In genomic region chr11:54918273-54918672, GRCm38 (mm10) we compare ENCODE assay signal across 14 mouse cellular contexts. TPM values are rescaled to one million over a fixed set of nuclear protein-coding genes. Genes with fewer than 3 reads are reported as not detected.
DNase-seq lines count a peak whose midpoint lies in the region; ATAC-seq and TF ChIP-seq lines count a peak whose summit lies in the region.
"Had no signal": no experiment of that assay in that cellular context is flagged by ENCODE, and none has a peak within 500 bp of the region (broad histone marks: within the 10 kb centered on the region; RNA-seq: fewer than 3 reads in every experiment).

No protein-coding gene starts in this region.

- in situ Hi-C loops in CH12.LX (cut with MboI; ENCODE audit: low pct_ligation_motif_present, low pct_unique_long_range_greater_than_20kb, low sequenced_read_pairs), result no loop called here

- no peaks in the 10 kb centered on the region for H3K79me2 ChIP-seq in CH12.LX (replicated peaks; ENCODE audit: control insufficient read depth, extremely low read depth, insufficient read depth, poor library complexity, severe bottlenecking)

- H3K36me3 ChIP-seq in heart, embryonic 10.5 days, result peaks cover 83% of the 10 kb centered on the region
- H3K36me3 ChIP-seq in liver, postnatal 0 days (replicated peaks; ENCODE audit: insufficient read depth, low read length), result peaks cover 61% of the 10 kb centered on the region
- H3K36me3 ChIP-seq in CH12.LX (replicated peaks in 1 of 2; ENCODE audit: control insufficient read depth in 1 of 2, insufficient read depth in 1 of 2, low read length in 1 of 2), result peaks cover 91 to 97% of the 10 kb centered on the region in 2 experiments

- H3K4me2 ChIP-seq in liver, postnatal 0 days (ENCODE audit: low read depth, low read length), result no peak overlapping the region
- H3K4me2 ChIP-seq in CH12.LX (ENCODE audit: insufficient read depth, low read depth, poor library complexity, severe bottlenecking), result no peak overlapping the region
- H3K4me2 ChIP-seq: embryonic facial prominence, embryonic 12.5 days; forebrain, embryonic 12.5 days; limb, embryonic 15.5 days had no signal

- dilution Hi-C loops in CH12.LX (cut with MboI; ENCODE audit: extremely low pct_ligation_motif_present, extremely low pct_unique_long_range_greater_than_20kb, low sequenced_read_pairs), result no loop called here

- peaks cover 25% of the 10 kb centered on the region for H3K4me1 ChIP-seq in heart, embryonic 10.5 days
- no peaks in the 10 kb centered on the region for H3K4me1 ChIP-seq in liver, postnatal 0 days (ENCODE audit: insufficient read depth)
- peaks cover 0 to 20% of the 10 kb centered on the region in 2 experiments; a peak in 2 of 4 replicates for H3K4me1 ChIP-seq in CH12.LX (ENCODE audit: control insufficient read depth in 1 of 2, insufficient read depth in 2 of 2)
- H3K4me1 ChIP-seq in cortical plate, adult 2 months (ENCODE audit: control insufficient read depth, insufficient read depth, low read length), result no peaks in the 10 kb centered on the region
- H3K4me1 ChIP-seq: embryonic facial prominence, embryonic 12.5 days; forebrain, embryonic 12.5 days; limb, embryonic 15.5 days had no signal

- H3K9ac ChIP-seq in liver, postnatal 0 days (replicated peaks), result no peak overlapping the region
- no peak overlapping the region for H3K9ac ChIP-seq in CH12.LX (ENCODE audit: insufficient read depth, low read depth)
- H3K9ac ChIP-seq: embryonic facial prominence, embryonic 12.5 days; forebrain, embryonic 12.5 days; limb, embryonic 15.5 days had no signal

- H3K9me3 ChIP-seq in heart, embryonic 10.5 days, result no peaks in the 10 kb centered on the region
- no peaks in the 10 kb centered on the region for H3K9me3 ChIP-seq in liver, postnatal 0 days (ENCODE audit: low read length)
- peaks cover 3% of the 10 kb centered on the region for H3K9me3 ChIP-seq in CH12.LX (replicated peaks; ENCODE audit: low read length)
- H3K9me3 ChIP-seq: embryonic facial prominence, embryonic 12.5 days; forebrain, embryonic 12.5 days; limb, embryonic 15.5 days had no signal

- H3K4me3 ChIP-seq in heart, embryonic 10.5 days, result no peak overlapping the region
- H3K4me3 ChIP-seq in liver, postnatal 0 days (ENCODE audit: low read depth, low read length), result no peak overlapping the region
- H3K4me3 ChIP-seq in CH12.LX (replicated peaks in 1 of 3; ENCODE audit: low read depth in 2 of 3, low read length in 2 of 3, poor library complexity in 1 of 3), result no peak overlapping the region
- H3K4me3 ChIP-seq in cortical plate, adult 2 months (ENCODE audit: insufficient read depth, low read length), result no peak overlapping the region
- H3K4me3 ChIP-seq: embryonic facial prominence, embryonic 12.5 days; forebrain, embryonic 12.5 days; limb, embryonic 15.5 days had no signal

- 88% methylated on average over 4 of the region's 4 CpGs for WGBS in heart, embryonic 10.5 days
- 74% methylated on average over 4 of the region's 4 CpGs for WGBS in liver, postnatal 0 days (ENCODE audit: insufficient replicate concordance)

- no peak for TF ChIP-seq EP300 in liver, postnatal 0 days (IDR thresholded peaks at IDR 0.05; ENCODE audit: low read depth)
- TF ChIP-seq EP300 in CH12.LX (IDR thresholded peaks at IDR 0.05; ENCODE audit: low read length), result no peak

- TF ChIP-seq POLR2A in CH12.LX (IDR thresholded peaks at IDR 0.05; ENCODE audit: low read depth, low read length), result no peak
- no peak for TF ChIP-seq POLR2A in cortical plate, adult 2 months (IDR thresholded peaks at IDR 0.05; ENCODE audit: extremely low read depth, insufficient read depth, low read length)

- DNase-seq in heart, adult 11 months, result peak; percentile 85
- DNase-seq in heart, embryonic 10.5 days (ENCODE audit: low spot score), result no peak
- DNase-seq in liver, postnatal 0 days, result no peak
- DNase-seq in liver, result no peak
- DNase-seq in CH12.LX (ENCODE audit: extremely low read depth), result no peak
- no peak for DNase-seq in adrenal gland, postnatal 25 days
- DNase-seq in right cerebral cortex, postnatal 36 days (ENCODE audit: low spot score in 2 of 2), result no peak
- DNase-seq: cerebellum, adult 8-10 months; heart, postnatal 10 days; kidney, postnatal 14 days had no signal

- no peak for ATAC-seq in liver, postnatal 0 days

- TF ChIP-seq RAD21 in CH12.LX (IDR thresholded peaks at IDR 0.05; ENCODE audit: low read depth, low read length), result peak; percentile 29

- no peak overlapping the region for H3K27ac ChIP-seq in heart, embryonic 10.5 days
- no peak overlapping the region for H3K27ac ChIP-seq in liver, postnatal 0 days (ENCODE audit: low read depth)
- no peak overlapping the region for H3K27ac ChIP-seq in CH12.LX (ENCODE audit: insufficient read depth, low read depth)
- no peak overlapping the region for H3K27ac ChIP-seq in cortical plate, adult 2 months (ENCODE audit: insufficient read depth, low read length)
- H3K27ac ChIP-seq: embryonic facial prominence, embryonic 12.5 days; forebrain, embryonic 12.5 days; limb, embryonic 15.5 days had no signal

- peak; percentile 57 for TF ChIP-seq CTCF in liver, postnatal 0 days (IDR thresholded peaks at IDR 0.05; ENCODE audit: low read depth)
- peak; percentile 57 to 64 for TF ChIP-seq CTCF in CH12.LX (conservative IDR thresholded peaks at IDR 0.05 in 1 of 2, IDR thresholded peaks at IDR 0.05 in 1 of 2; ENCODE audit: low read depth in 2 of 2, low read length in 2 of 2)
- TF ChIP-seq CTCF in cortical plate, adult 2 months (IDR thresholded peaks at IDR 0.05; ENCODE audit: extremely low read depth, insufficient read depth, low read length), result peak; percentile 18; the same call in 1 of the 2 replicates

- H3K27me3 ChIP-seq in heart, embryonic 10.5 days (ENCODE audit: insufficient read depth, poor library complexity, severe bottlenecking), result no peaks in the 10 kb centered on the region
- no peaks in the 10 kb centered on the region for H3K27me3 ChIP-seq in liver, postnatal 0 days (ENCODE audit: insufficient read depth, low read length)
- no peaks in the 10 kb centered on the region for H3K27me3 ChIP-seq in CH12.LX (replicated peaks)
- H3K27me3 ChIP-seq: embryonic facial prominence, embryonic 12.5 days; forebrain, embryonic 12.5 days; limb, embryonic 15.5 days had no signal

TF ChIP-seq in CH12.LX, 34 proteins besides CTCF, POLR2A, EP300 and RAD21:
- no peak for TF ChIP-seq USF1 (IDR thresholded peaks at IDR 0.05; ENCODE audit: low read depth, low read length)
- TF ChIP-seq USF2 (conservative IDR thresholded peaks at IDR 0.05; ENCODE audit: low read depth, low read length), result no peak
- peak; percentile 52 for TF ChIP-seq SMC3 (IDR thresholded peaks at IDR 0.05; ENCODE audit: low read depth, low read length)
- TF ChIP-seq TCF12 (IDR thresholded peaks at IDR 0.05; ENCODE audit: low read depth, low read length), result no peak

RNA-seq across cellular contexts. Expression of gene Gpx3, which starts 16.0 kb away (rescaled TPM):
- polyA plus RNA-seq in heart, embryonic 10.5 days (2016; fragmentation: Nextera tagmentation; extraction: Ambion mirVana), result 1,153 and 1,643 TPM in 2 replicates
- polyA plus RNA-seq in liver, postnatal 0 days (2015; fragmentation: Nextera tagmentation; extraction: Ambion mirVana), result 29.7 and 30.4 TPM in 2 replicates
- total RNA-seq in CH12.LX (2012; rRNA removed) (0.25 TPM in 1 of 2 replicates, not detected in the other), CH12.LX (2014; rRNA removed) (not detected in 2 replicates)
- 0.63 and 0.90 TPM in 2 replicates for polyA plus RNA-seq in CH12.LX (2012; ENCODE audit: insufficient read length, low read depth)
- polyA plus RNA-seq in cortical plate, adult 2 months (2012; rRNA removed), result 4.1 and 5.9 TPM in 2 replicates
- 255 and 328 TPM in 2 replicates for total RNA-seq in adrenal gland, postnatal 25 days (2021)

RNA-seq across cellular contexts. Expression of gene Tnip1, which starts 44.4 kb away (rescaled TPM):
- polyA plus RNA-seq in heart, embryonic 10.5 days (2016; fragmentation: Nextera tagmentation; extraction: Ambion mirVana), result 22.7 and 23.7 TPM in 2 replicates
- polyA plus RNA-seq in liver, postnatal 0 days (2015; fragmentation: Nextera tagmentation; extraction: Ambion mirVana), result 5.2 and 5.3 TPM in 2 replicates
- 67.8 and 76.2 TPM in 2 replicates for total RNA-seq in CH12.LX (2012; rRNA removed)
- total RNA-seq in CH12.LX (2014; rRNA removed), result 34.9 and 36.1 TPM in 2 replicates
- 134 and 137 TPM in 2 replicates for polyA plus RNA-seq in CH12.LX (2012; ENCODE audit: insufficient read length, low read depth)
- polyA plus RNA-seq in cortical plate, adult 2 months (2012; rRNA removed), result 22.7 and 25.3 TPM in 2 replicates
- 79.9 and 97.1 TPM in 2 replicates for total RNA-seq in adrenal gland, postnatal 25 days (2021)

RNA-seq across cellular contexts. Expression of gene Hint1, which starts 52.1 kb away (rescaled TPM):
- polyA plus RNA-seq in heart, embryonic 10.5 days (2016; fragmentation: Nextera tagmentation; extraction: Ambion mirVana), result 602 and 622 TPM in 2 replicates
- polyA plus RNA-seq in liver, postnatal 0 days (2015; fragmentation: Nextera tagmentation; extraction: Ambion mirVana), result 791 and 898 TPM in 2 replicates
- total RNA-seq in CH12.LX (2012; rRNA removed) (1,034 and 1,097 TPM in 2 replicates), CH12.LX (2014; rRNA removed) (1,162 and 1,228 TPM in 2 replicates)
- 854 and 997 TPM in 2 replicates for polyA plus RNA-seq in CH12.LX (2012; ENCODE audit: insufficient read length, low read depth)
- 532 and 541 TPM in 2 replicates for polyA plus RNA-seq in cortical plate, adult 2 months (2012; rRNA removed)
- 386 and 405 TPM in 2 replicates for total RNA-seq in adrenal gland, postnatal 25 days (2021)

RNA-seq across cellular contexts. Expression of gene Lyrm7, which starts 57.6 kb away (rescaled TPM):
- 11.8 and 17.9 TPM in 2 replicates for polyA plus RNA-seq in heart, embryonic 10.5 days (2016; fragmentation: Nextera tagmentation; extraction: Ambion mirVana)
- polyA plus RNA-seq in liver, postnatal 0 days (2015; fragmentation: Nextera tagmentation; extraction: Ambion mirVana), result 2.9 and 5.0 TPM in 2 replicates
- total RNA-seq in CH12.LX (2012; rRNA removed) (18.2 and 23.1 TPM in 2 replicates), CH12.LX (2014; rRNA removed) (15.5 and 18.6 TPM in 2 replicates)
- polyA plus RNA-seq in CH12.LX (2012; ENCODE audit: insufficient read length, low read depth), result 55.8 and 64.4 TPM in 2 replicates
- 24.4 and 25.1 TPM in 2 replicates for polyA plus RNA-seq in cortical plate, adult 2 months (2012; rRNA removed)
- 16.8 and 17.8 TPM in 2 replicates for total RNA-seq in adrenal gland, postnatal 25 days (2021)

Comparison
In these comparisons a context has a peak if more than half of its experiments do, and no peak if none do; other contexts are left out.
1. RNA of gene Gpx3, which starts 16.0 kb away (polyA plus RNA-seq): 1,153 to 1,643 TPM in heart, embryonic 10.5 days; 29.7 to 30.4 TPM in liver, postnatal 0 days, 4.1 to 5.9 TPM in cortical plate, adult 2 months and 0.63 to 0.90 TPM in CH12.LX; every median in the first group is over 10 times any median in the second.
2. Peak in every context shown above with its lines, with median percentiles within 50 percentile points of each other: CTCF ChIP-seq.